Mouse (Mus musculus): ENCODE measurements at regions not wholly inside any gene's neighbourhood (a gene's known extent, or its start where the extent isn't known, plus 50 kb on each side); places are given as distances from the start of the nearest gene placed in this dataset.

DNA sequence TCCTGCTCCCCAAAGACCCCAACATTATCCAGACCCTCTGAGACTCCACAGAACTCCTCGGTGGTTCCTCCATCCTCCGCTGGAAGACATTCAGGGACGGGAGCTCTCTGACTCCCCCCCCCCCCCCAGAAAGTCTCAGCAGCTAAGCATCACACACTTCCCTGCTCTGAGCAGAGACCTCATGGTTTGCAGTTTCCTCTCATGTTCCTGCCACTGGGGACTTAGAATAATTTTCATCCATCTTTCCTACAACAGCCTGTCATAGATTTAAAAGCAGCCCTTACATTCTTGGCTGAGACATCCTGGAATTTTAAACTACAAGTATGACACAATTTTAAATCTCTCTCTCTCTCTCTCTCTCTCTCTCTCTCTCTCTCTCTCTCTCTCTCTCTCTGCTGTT lies 69.2 kb downstream of the Gpr65 start:
- no peak for DNase-seq (ENCODE audit: low read depth)

DNA sequence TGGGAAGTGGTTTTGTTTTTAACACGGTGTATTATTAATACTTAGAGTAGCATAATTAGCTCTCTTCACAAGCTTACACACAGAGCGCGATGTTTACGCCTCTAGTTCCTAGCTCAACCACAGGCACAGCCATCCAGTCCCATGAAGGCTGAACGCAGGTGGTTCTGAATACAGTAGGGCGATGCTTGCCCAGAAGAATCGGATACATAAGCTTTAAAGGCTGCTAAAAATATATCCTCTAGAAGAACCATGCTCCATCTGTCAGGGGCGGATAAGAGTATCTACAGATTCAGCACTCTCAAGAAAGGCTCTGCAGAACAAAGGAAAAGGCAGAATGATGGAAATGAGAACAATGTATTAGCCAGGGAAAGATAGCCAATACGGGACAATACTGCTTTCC lies 71.1 kb downstream of the Gpr65 start:
- DNase-seq (ENCODE audit: low read depth): no peak

DNA sequence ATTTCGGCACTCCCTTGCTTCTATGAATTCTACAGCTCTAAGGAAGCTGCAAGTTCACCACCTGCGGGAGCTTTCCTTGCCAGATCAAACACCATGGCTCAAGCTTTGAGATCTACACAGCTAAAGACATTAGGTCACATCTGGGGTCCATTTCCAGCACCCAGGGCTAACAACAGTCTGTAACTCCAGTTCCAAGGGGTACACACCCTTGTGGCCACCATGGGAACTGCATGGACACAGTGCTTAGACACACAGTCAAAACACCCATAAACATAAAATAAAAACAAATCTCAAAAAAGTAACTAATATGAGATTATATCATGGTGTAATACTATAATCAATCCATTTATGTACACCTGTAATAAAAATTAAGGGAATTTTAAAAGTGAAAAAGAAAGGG lies 73.7 kb downstream of the Gpr65 start:
- peak; percentile 65 for DNase-seq (ENCODE audit: low read depth)

DNA sequence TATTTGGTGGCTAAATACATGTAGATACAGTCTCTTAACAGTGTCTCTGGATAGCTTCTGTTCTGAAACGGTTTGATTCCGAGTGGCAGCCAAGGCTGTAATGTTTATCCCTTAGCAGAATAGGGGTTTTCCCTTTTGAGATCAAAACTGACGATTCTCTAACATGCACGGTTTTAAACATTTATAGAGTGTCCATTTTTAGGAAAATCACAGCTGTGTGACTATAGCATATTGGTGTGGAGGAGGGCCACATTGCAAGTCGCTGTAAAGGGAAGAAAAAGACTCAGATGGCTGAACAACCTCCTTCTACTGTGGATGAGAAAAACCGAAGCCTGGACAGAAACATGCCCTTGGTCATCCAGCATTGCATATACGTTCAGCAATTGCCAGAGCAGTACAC lies 75.2 kb downstream of the Gpr65 start:
- no peak for DNase-seq (ENCODE audit: low read depth)

DNA sequence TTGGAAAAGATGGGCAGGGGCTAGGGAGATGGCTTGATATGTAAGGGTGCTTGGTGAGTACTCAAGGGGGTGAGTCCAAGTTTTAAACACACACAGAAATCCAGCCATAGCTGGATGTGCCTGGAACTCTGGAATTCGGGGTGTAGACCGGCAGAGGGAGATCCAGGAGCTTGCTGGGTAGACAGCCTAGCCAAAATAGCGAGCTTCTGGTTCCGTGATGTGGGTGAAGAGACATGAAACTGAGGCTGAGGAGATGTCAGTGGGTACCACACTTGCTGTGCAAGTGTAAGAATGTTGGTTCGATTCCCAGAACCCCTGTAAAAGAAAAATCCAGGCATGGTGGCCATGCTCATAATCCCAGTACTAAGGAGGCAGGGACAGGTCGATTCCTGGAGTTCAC lies 78.6 kb downstream of the Gpr65 start:
- DNase-seq (ENCODE audit: low read depth): no peak

DNA sequence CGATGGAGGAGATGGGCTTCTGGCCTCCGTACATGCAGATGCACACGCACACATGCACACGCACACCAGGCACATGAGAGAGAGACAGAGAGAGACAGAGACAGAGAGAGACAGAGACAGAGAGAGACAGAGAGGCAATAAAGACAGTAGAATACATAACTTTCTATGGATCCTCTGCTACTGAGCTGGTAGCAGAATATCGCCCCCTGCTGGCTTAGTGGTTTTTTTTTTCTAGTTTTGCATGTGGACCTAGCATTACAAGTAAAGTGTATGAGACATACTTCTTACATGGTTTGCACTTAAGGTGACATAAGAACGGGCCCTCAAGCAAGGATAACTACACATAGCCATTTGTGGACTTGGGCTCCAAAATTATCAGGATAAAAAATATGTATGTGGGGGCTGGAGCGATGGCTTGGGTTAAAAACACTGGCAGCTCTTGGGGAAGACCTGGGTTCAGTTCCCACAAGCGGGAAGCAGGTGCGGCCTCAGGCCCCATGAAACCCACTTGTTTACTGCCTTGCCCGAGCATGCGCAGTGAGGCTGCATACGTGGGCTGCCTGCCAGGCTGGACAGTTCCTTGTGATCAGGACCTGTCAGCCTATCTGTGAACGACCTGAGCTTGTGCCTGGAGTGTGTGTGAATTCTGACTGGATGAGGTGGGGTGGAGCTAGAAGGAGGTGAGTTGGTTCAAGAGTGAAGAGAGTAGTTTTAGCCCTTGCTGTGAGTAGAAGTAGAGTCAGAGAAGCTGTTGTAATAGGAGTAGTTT lies 79.3 kb downstream of the Gpr65 start:
- peak; percentile 71 for DNase-seq (ENCODE audit: low read depth)

DNA sequence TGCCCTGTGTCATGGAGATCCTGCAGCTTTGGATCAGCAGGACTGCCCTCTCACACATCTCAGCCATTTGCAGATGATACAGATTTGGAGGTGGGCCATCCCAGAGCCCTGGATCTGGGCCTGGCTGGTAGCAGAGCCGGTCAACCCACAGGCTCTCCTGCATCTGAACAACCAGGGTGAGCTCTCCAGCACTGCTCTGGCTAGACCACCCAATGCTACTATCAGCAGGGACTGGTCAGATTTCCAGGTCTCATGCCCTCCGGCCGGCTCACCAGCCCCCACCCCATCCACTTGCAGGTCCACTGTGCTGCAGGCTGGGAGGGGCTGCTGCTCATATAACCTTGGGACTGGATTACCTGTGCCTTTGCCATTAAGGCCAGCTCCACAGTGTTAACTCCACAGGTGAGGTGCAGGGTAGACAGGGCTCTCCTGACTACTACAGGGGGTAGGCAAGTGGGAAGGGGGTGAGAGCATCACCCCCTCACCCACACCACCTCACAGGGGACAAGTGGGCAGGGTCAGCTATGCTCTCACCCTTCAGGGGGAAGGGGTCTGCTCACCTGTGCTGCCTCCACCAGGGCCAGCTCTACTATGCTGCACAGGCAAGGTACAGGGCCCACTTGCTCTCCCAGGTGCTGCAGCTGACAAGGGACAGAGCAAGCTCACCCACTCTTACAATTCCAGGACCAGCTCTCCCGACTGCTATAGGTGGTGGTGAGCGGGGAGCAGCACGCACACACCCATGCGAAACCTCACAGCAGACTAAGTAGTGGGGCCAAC lies 81.6 kb downstream of the Gpr65 start:
- DNase-seq (ENCODE audit: low read depth): no peak

DNA sequence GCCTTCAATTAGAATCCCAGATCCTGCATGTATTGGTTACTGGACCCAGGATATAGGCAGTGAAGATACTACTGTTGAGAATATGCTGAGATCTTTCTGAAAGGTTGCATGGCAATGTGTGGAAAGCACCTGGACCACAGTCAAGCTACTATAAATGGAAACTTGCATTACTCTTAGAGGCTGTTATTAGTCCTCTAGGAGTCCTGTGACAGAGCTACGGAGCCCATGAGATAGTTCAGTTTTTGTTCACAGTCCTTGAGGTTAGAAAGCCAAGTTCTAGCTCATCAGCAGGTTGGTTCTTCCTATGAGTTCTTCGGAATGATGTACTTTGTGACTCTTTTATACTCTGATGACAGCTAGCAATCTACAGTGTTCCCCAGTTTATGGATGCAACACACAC lies 84.0 kb downstream of the Gpr65 start:
- DNase-seq (ENCODE audit: low read depth): no peak

DNA sequence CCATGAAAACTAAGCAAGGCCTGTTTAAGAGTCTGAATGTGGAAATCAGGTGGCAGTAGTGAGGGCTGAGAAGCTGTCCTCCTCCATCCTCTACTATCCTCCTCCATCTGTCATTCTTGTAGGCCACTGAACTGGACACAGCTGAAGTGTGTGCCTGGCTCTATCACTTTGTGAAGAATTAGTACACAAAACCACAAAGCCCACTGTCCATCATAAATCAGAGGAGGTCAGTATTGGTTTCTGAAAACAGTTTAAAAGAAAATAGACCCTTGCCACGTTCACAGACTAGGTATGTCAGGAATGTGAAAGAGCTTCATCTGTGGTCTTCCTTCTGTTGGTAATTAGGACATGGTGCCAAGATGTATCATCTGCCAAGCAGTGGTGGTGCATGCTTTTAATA lies 86.1 kb downstream of the Gpr65 start:
- no peak for DNase-seq (ENCODE audit: low read depth)

DNA sequence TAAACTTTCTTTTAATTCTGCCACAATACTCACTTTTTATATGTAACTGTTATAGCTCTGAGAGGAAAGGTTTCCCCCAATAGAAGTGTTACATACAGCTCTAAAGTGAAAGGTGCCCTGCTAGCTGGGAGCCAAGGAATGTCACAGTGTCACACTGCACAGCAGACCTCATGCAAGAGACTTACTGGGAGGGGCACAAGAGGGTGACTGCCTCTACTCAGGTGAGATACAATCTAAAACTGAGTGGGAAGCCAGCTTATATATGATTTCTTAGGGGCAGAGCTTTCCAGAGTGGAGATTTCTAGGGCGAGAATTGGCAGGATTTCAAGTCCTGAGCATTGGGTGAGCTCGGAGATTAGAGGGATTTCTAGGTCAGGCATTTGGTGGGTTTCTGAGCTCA lies 99.1 kb downstream of the Gpr65 start:
- DNase-seq (ENCODE audit: low read depth): no peak

DNA sequence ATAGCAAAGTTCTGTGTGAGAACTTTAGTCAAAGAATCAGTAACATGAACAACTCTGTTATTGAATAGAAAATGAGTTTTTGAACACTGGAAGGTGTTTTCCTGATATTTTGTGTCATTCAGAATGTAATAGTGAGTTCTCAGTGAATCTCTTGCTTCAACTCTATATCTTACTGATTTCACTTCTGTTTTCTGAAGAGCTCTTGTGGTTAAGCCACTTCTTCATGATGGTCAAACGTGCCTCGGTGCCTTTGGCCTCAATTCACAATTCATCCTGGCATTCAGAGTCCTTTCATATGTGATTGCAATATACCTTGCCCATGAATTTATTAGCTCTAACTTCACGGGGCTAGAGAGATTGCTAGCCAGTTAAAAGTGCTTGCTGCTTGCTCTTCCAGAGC lies 102.3 kb downstream of the Gpr65 start:
- no peak for DNase-seq (ENCODE audit: low read depth)

DNA sequence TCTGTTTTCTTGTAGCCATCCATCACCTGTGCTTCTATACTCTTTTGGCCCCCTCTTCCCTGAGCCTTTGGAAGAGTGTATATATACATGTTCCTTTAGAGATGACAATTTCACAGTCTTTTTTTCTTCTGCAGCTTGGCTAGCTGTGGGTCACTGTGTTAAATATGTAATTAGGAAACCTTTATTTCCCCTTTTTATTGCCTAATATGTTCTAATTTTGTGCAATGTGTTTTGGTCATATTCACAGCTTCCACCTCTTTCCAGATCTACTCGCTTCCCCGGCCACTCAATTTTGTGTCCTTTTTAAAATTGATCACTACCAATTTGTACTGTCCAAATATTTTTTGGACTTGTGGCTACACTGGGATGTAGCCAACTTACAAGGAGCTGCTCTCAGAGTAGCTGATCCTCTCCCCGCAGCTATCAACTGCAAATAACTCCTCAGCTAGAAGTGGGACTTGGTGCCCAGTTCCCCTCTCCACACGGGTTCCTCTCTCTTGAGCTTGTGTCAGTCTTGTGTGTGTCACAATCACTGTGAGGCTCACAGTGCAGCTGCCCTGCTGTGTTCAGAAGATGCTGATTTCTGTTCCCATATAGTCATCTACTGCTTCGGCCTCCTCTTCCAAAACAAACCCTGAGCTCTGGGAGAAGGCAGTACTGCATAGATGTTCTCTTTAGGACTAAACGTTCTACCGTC lies 106.9 kb downstream of the Gpr65 start:
- no peak for DNase-seq (ENCODE audit: low read depth)
